Mouse (Mus musculus): ENCODE measurements around the gene Mrpl22. TPM values are rescaled to one million over a fixed set of nuclear protein-coding genes. Genes with fewer than 3 reads are reported as not detected.

The Mrpl22 gene
- polyA plus RNA-seq (2014; fragmentation: Illumina TruSeq; extraction: RNeasy Lipid Tissue Mini Kit (QIAGEN cat#74804); ENCODE audit: low read depth, low replicate concordance), result 37.3 TPM

GRCm38 (mm10) chr11:58171459-58172091, at the start of gene Mrpl22:
Gene Mrpl22 (plus strand): TSS chr11:58171661.

GRCm38 (mm10) chr11:58168167-58168915, 3.1 kb upstream of the Mrpl22 start, which contains the start of gene Gemin5:
Gene Gemin5 (minus strand): TSS chr11:58168539.

GRCm38 (mm10) chr11:58199229-58200037, 28.0 kb downstream of the Mrpl22 start, which contains the start of the genes Igtp and Irgm2:
Gene Igtp (plus strand): TSS chr11:58199556.
Gene Irgm2 (plus strand): TSS chr11:58199618.

Other genes starting within 250 kb of the Mrpl22 start
- 63.7 TPM for gene Larp1, start 162.6 kb upstream of the Mrpl22 start, polyA plus RNA-seq (2014; fragmentation: Illumina TruSeq; extraction: RNeasy Lipid Tissue Mini Kit (QIAGEN cat#74804); ENCODE audit: low read depth, low replicate concordance)
- gene Gm12248, start 78.5 kb upstream of the Mrpl22 start, polyA plus RNA-seq (2014; fragmentation: Illumina TruSeq; extraction: RNeasy Lipid Tissue Mini Kit (QIAGEN cat#74804); ENCODE audit: low read depth, low replicate concordance), result not detected
- gene Cnot8, start 67.5 kb upstream of the Mrpl22 start, polyA plus RNA-seq (2014; fragmentation: Illumina TruSeq; extraction: RNeasy Lipid Tissue Mini Kit (QIAGEN cat#74804); ENCODE audit: low read depth, low replicate concordance), result 42.1 TPM
- 8.7 TPM for gene Gemin5, start 3.1 kb upstream of the Mrpl22 start, polyA plus RNA-seq (2014; fragmentation: Illumina TruSeq; extraction: RNeasy Lipid Tissue Mini Kit (QIAGEN cat#74804); ENCODE audit: low read depth, low replicate concordance)
- gene Igtp, start 27.9 kb downstream of the Mrpl22 start, polyA plus RNA-seq (2014; fragmentation: Illumina TruSeq; extraction: RNeasy Lipid Tissue Mini Kit (QIAGEN cat#74804); ENCODE audit: low read depth, low replicate concordance), result 20.9 TPM
- gene Irgm2, start 28.0 kb downstream of the Mrpl22 start, polyA plus RNA-seq (2014; fragmentation: Illumina TruSeq; extraction: RNeasy Lipid Tissue Mini Kit (QIAGEN cat#74804); ENCODE audit: low read depth, low replicate concordance), result 16.4 TPM
- 1.3 TPM for gene 4930438A08Rik, start 103.1 kb downstream of the Mrpl22 start, polyA plus RNA-seq (2014; fragmentation: Illumina TruSeq; extraction: RNeasy Lipid Tissue Mini Kit (QIAGEN cat#74804); ENCODE audit: low read depth, low replicate concordance)
- 29.2 TPM for gene Zfp692, start 135.4 kb downstream of the Mrpl22 start, polyA plus RNA-seq (2014; fragmentation: Illumina TruSeq; extraction: RNeasy Lipid Tissue Mini Kit (QIAGEN cat#74804); ENCODE audit: low read depth, low replicate concordance)
- 53.2 TPM for gene Zfp672, start 158.7 kb downstream of the Mrpl22 start, polyA plus RNA-seq (2014; fragmentation: Illumina TruSeq; extraction: RNeasy Lipid Tissue Mini Kit (QIAGEN cat#74804); ENCODE audit: low read depth, low replicate concordance)
- gene Sh3bp5l, start 159.1 kb downstream of the Mrpl22 start, polyA plus RNA-seq (2014; fragmentation: Illumina TruSeq; extraction: RNeasy Lipid Tissue Mini Kit (QIAGEN cat#74804); ENCODE audit: low read depth, low replicate concordance), result 42.4 TPM
- 2,095 TPM for gene Lypd8, start 207.4 kb downstream of the Mrpl22 start, polyA plus RNA-seq (2014; fragmentation: Illumina TruSeq; extraction: RNeasy Lipid Tissue Mini Kit (QIAGEN cat#74804); ENCODE audit: low read depth, low replicate concordance)
- not detected for gene 1810065E05Rik, start 249.4 kb downstream of the Mrpl22 start, polyA plus RNA-seq (2014; fragmentation: Illumina TruSeq; extraction: RNeasy Lipid Tissue Mini Kit (QIAGEN cat#74804); ENCODE audit: low read depth, low replicate concordance)